Mouse (Mus musculus) olfactory bulb, adult 2 months (tissue): ENCODE measurements around the gene Adgrg1.

Source experiments
- CTCF ChIP-seq: fragments of 200-500 bp; IDR thresholded peaks from 2 replicates; pipeline ENCODE4 v1.5.1; 2012; ENCODE audit warnings: low read depth, mild to moderate bottlenecking, low read length, moderate library complexity; ENCODE audit not compliant: insufficient read depth
- POLR2A ChIP-seq: fragments of 200-500 bp; IDR thresholded peaks from 2 replicates; pipeline ENCODE4 v1.6.1; 2012; ENCODE audit warnings: mild to moderate bottlenecking, low read depth, low read length, moderate library complexity; ENCODE audit not compliant: insufficient read depth

GRCm38 (mm10) chr8:95025421-95025820 is 50.9 kb downstream of the Adgrg1 start:
- no peak for TF ChIP-seq CTCF
- TF ChIP-seq POLR2A: no peak
